Mouse (Mus musculus) embryo, embryonic 10.5 days (tissue): Measurements from ENCODE around the gene Trpm4.
"Not testable (repeated sequence)": the region's sequence is repeated elsewhere in the genome, so short reads cannot be mapped to it uniquely, and the experiment has no call there.

Experiments
- DNase-seq: peaks from one replicate; pipeline ENCODE4 v3.0.0-alpha.2; 2015; ENCODE audit warnings: low spot score

The Trpm4 gene

GRCm38 (mm10) chr7:45312023-45312422, 21.6 kb downstream of the Trpm4 start:
- no peak for DNase-seq

DNA sequence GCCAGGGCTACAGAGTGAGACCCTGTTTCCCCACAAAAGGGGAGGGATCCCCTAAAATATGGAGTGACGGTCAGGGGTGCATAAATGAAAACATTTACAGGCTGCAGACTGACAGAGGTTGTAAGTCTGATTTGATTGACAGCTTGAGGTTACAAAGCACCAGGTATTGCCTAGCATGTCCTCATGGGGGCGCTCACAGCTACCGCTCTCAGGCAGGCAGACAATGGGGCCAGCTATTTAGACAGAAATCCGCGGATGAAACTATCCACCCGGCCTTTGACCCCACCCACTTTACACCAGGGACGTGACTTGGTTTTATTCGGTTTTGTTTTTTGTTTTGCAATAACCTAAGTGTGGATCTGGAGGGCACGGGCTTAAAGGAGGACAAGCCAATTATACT, 24.1 kb downstream of the Trpm4 start:
- DNase-seq = peak; percentile 83

GRCm38 (mm10) chr7:45308551-45309240, 24.9 kb downstream of the Trpm4 start:
- no peak for DNase-seq

- DNase-seq = peak; percentile 91
These were observed 28.3 kb downstream of the Trpm4 start for GRCm38 (mm10) chr7:45305275-45305674.

DNA sequence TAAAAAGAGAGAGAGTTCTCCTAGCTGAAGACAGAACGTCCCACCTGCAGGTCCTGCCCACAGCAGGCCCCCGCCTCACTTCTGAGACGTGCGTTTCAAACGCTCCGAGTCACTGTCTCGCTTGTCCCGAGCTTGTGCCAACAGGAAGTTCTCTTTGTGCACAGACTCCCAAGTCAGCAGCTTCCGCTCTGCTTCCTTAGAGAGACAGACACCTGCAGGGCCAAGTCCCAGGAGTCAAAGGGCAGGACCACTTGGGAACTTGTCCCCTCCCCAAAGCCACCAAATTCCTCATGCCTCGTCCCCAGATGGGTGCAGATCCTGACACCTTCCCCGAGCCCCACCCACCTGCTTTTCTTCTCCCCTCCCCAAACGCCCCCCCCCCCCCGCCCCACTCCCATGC, 28.7 kb downstream of the Trpm4 start:
- no peak for DNase-seq

- DNase-seq = no peak
These were observed 31.0 kb downstream of the Trpm4 start for GRCm38 (mm10) chr7:45302626-45303025.

GRCm38 (mm10) chr7:45300270-45300669, 33.3 kb downstream of the Trpm4 start:
- DNase-seq = peak; percentile 74

DNA sequence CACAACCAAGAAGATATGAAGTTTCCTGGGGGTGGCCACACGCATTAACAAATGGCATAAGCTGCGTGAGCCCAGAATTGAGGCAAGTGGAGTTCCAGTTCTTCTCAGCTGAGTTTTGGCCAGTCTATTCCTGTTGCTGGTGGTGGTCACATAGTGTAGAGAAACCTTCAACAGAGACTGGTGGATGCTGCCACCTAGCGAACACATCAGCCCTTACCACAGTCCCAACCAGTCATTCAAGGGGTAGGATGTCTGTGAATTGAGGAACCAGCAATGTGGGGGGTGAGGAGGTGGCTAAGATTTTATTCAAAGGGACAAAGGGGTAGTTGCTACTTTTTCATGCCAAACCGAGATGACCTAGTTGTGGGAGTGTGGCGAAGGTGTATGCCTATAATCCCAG, 33.8 kb downstream of the Trpm4 start:
- DNase-seq = peak; percentile 83

GRCm38 (mm10) chr7:45297563-45297962, 36.0 kb downstream of the Trpm4 start:
- no peak for DNase-seq

GRCm38 (mm10) chr7:45296626-45297025, 37.0 kb downstream of the Trpm4 start:
- no peak for DNase-seq

DNA sequence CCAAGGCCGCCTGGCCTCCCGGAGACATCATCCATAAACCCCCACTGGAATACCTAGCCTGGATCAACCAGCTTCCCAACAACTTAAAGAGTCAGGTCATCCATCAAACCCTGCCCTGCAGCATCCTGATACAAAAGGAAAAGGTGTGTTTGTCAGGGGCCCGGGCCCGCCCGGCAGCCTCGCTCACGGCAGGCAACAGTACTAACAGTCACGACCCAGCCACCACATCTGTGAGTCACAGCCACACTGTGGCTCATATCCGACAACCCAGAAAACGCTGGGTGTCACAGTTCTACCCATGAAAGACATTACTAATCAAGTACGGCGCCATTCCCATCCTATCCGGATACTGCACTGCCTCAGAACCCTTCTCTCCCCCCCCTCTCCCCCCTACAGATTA, 47.1 kb downstream of the Trpm4 start:
- no peak for DNase-seq

- peak; percentile 68 for DNase-seq
These were observed 56.3 kb downstream of the Trpm4 start, which contains the start of gene Slc6a21 for GRCm38 (mm10) chr7:45277136-45277760. Slc6a21 (plus strand) TSS chr7:45277513.

GRCm38 (mm10) chr7:45273672-45274071, 59.9 kb downstream of the Trpm4 start:
- DNase-seq = no peak

DNA sequence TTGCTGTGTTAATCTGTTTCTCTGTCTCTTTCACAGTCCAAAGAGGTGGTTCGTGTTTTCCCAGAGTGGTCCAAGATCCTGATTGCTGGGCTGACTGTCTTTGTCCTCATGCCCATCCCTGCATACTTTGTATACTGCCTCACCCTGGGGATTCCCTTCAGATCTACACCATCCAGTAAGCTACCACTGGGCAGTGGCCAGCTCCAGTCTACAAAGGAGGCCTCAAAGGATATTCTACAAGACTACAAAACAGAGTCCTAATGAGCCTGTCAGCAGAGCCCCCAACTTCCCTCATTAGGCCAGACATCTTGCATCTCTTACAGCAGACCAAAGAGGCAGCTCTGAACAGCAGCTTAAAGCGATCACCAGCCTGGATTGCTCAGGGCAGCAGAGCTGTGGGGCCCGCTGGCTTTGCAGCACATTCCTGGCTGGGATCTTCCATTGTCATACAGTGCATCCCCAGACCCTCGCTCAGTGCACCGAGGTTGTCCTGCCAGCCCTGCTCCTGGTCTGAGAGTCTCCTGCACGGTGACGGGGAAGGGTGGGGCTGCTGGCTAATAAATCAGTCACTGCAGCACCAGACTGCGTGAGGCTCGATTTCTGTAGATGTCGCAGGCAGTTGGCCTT, 60.7 kb downstream of the Trpm4 start:
- DNase-seq = no peak

GRCm38 (mm10) chr7:45265518-45265917, 68.1 kb downstream of the Trpm4 start:
- DNase-seq = no peak

GRCm38 (mm10) chr7:45264348-45264747, 69.2 kb downstream of the Trpm4 start:
- no peak for DNase-seq

GRCm38 (mm10) chr7:45263006-45263607, 70.5 kb downstream of the Trpm4 start:
- DNase-seq = no peak

DNA sequence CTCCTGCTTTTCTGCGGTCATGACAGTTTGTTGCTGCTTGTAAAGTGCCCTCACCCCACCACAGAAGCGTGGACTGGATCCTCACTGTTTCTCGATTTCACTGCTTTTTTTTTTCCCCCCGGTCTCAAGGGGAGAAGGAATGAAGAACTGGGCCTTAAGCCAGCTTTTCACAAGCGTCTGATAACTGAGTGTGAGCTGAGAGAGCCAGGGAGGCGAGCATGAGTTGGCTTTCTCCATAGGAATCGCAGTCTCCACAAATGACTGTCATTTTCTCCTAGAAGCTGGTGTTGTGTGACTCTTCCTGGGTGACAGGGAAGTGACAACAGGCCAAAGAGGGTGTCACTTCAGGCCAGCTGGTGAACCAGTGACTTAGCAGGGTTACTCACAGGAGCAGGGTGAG, 71.3 kb downstream of the Trpm4 start:
- no peak for DNase-seq

- no peak for DNase-seq
These were observed 74.3 kb downstream of the Trpm4 start for GRCm38 (mm10) chr7:45259281-45259680.

GRCm38 (mm10) chr7:45257063-45257840, 76.3 kb downstream of the Trpm4 start:
- DNase-seq = no peak

- DNase-seq = not testable (repeated sequence)
These were observed 77.8 kb downstream of the Trpm4 start for GRCm38 (mm10) chr7:45255822-45256221.

- no peak for DNase-seq
These were observed 79.8 kb downstream of the Trpm4 start for GRCm38 (mm10) chr7:45253806-45254205.
